Mouse (Mus musculus): ENCODE results near the gene Carns1.

GRCm38 (mm10) chr19:4137913-4138312, 37.4 kb downstream of the Carns1 start:
- no peak for TF ChIP-seq EP300 (IDR thresholded peaks at IDR 0.05; ENCODE audit: low read depth)
- no peak for TF ChIP-seq CTCF (IDR thresholded peaks at IDR 0.05; ENCODE audit: low read depth)
